Comparison of ENCODE assay signal across 10 mouse cellular contexts in genomic region chr3:84154721-84155141, GRCm38 (mm10). TPM values are rescaled to one million over a fixed set of nuclear protein-coding genes. Genes with fewer than 3 reads are reported as not detected.
DNase-seq lines count a peak whose midpoint lies in the region; ATAC-seq lines count a peak whose summit lies in the region.
"Had no signal": no experiment of that assay in that cellular context is flagged by ENCODE, and none has a peak within 500 bp of the region (broad histone marks: within the 10 kb centered on the region; RNA-seq: fewer than 3 reads in every experiment).

No protein-coding gene starts in this region.

- H3K4me3 ChIP-seq in heart, embryonic 12.5 days: peak overlapping the region; percentile 62
- H3K4me3 ChIP-seq in hindbrain, embryonic 15.5 days: no peak overlapping the region
- H3K4me3 ChIP-seq in midbrain, embryonic 12.5 days: peak overlapping the region; percentile 48; the same call in 1 of the 2 replicates

- H3K9ac ChIP-seq in heart, embryonic 12.5 days: peak overlapping the region; percentile 80; the same call in 1 of the 2 replicates
- H3K9ac ChIP-seq in hindbrain, embryonic 15.5 days: no peak overlapping the region
- H3K9ac ChIP-seq in midbrain, embryonic 12.5 days (replicated peaks): peak overlapping the region; percentile 60; the same call in 1 of the 2 replicates

- WGBS in heart, embryonic 12.5 days: 20% methylated on average over 12 of the region's 12 CpGs
- 16% methylated on average over 12 of the region's 12 CpGs for WGBS in hindbrain, embryonic 15.5 days
- 19% methylated on average over 12 of the region's 12 CpGs for WGBS in midbrain, embryonic 12.5 days

- no peak overlapping the region for H3K27ac ChIP-seq in heart, embryonic 12.5 days (ENCODE audit: poor library complexity, severe bottlenecking)
- no peak overlapping the region for H3K27ac ChIP-seq in hindbrain, embryonic 15.5 days (replicated peaks)
- no peak overlapping the region for H3K27ac ChIP-seq in midbrain, embryonic 12.5 days (replicated peaks)

- H3K36me3 ChIP-seq in heart, embryonic 12.5 days: no peaks in the 10 kb centered on the region
- peaks cover 13% of the 10 kb centered on the region for H3K36me3 ChIP-seq in hindbrain, embryonic 15.5 days
- peaks cover 12% of the 10 kb centered on the region for H3K36me3 ChIP-seq in midbrain, embryonic 12.5 days

- H3K4me1 ChIP-seq in heart, embryonic 12.5 days (replicated peaks): no peaks in the 10 kb centered on the region; the same call in 1 of the 2 replicates
- H3K4me1 ChIP-seq in hindbrain, embryonic 15.5 days (replicated peaks): peaks cover 12% of the 10 kb centered on the region
- peaks cover 6% of the 10 kb centered on the region; the same call in 1 of the 2 replicates for H3K4me1 ChIP-seq in midbrain, embryonic 12.5 days

- intact Hi-C loops in heart, postnatal 10 days (cut with DNase I): loop anchor here (1.0 to 5.0 kb wide), 3 partner anchors 57 to 207 kb away; no protein-coding TSS in a partner anchor

- DNase-seq in heart, postnatal 10 days: no peak
- DNase-seq in MN1 (ENCODE audit: low spot score): peak; percentile 14
- DNase-seq in urinary bladder, postnatal 10 days (ENCODE audit: low spot score): no peak
- no peak for DNase-seq in layer of hippocampus, adult 8-10 months (ENCODE audit: low spot score in 2 of 2)
- DNase-seq: cerebellum, adult 9-11 months; lung, postnatal 10 days had no signal

- ATAC-seq in heart, embryonic 12.5 days (ENCODE audit: insufficient number of reproducible peaks, low FRiP score): no peak
- no peak for ATAC-seq in hindbrain, embryonic 15.5 days (ENCODE audit: low FRiP score, low read depth)
- ATAC-seq in midbrain, embryonic 12.5 days (ENCODE audit: low FRiP score, low read depth): no peak
- ATAC-seq in inflammation-experienced regulatory T-cells, adult 6 months: no peak

- peak overlapping the region; percentile 89 for H3K4me2 ChIP-seq in heart, embryonic 12.5 days
- H3K4me2 ChIP-seq in hindbrain, embryonic 15.5 days: peak overlapping the region; percentile 89
- H3K4me2 ChIP-seq in midbrain, embryonic 12.5 days (replicated peaks): peak overlapping the region; percentile 93

- H3K27me3 ChIP-seq in heart, embryonic 12.5 days (replicated peaks): no peaks in the 10 kb centered on the region; the same call in 1 of the 2 replicates
- H3K27me3 ChIP-seq in hindbrain, embryonic 15.5 days: no peaks in the 10 kb centered on the region
- H3K27me3 ChIP-seq in midbrain, embryonic 12.5 days: no peaks in the 10 kb centered on the region

- peaks cover under 1% of the 10 kb centered on the region; the same call in 1 of the 2 replicates for H3K9me3 ChIP-seq in heart, embryonic 12.5 days (replicated peaks)
- H3K9me3 ChIP-seq in hindbrain, embryonic 15.5 days: no peaks in the 10 kb centered on the region
- no peaks in the 10 kb centered on the region for H3K9me3 ChIP-seq in midbrain, embryonic 12.5 days

RNA-seq across cellular contexts. Expression of gene Mnd1, which starts 0.9 kb away (rescaled TPM):
- polyA plus RNA-seq in heart, embryonic 12.5 days (2016; fragmentation: Nextera tagmentation; extraction: Ambion mirVana): 11.4 and 11.9 TPM in 2 replicates
- total RNA-seq in heart, postnatal 10 days (2021): 1 to 10 TPM; 6.5 to 7.5 TPM
- 1.8 and 2.6 TPM in 2 replicates for polyA plus RNA-seq in hindbrain, embryonic 15.5 days (2015; fragmentation: Nextera tagmentation; extraction: Ambion mirVana)
- 5.7 and 7.2 TPM in 2 replicates for polyA plus RNA-seq in midbrain, embryonic 12.5 days (2016; fragmentation: Nextera tagmentation; extraction: Ambion mirVana)
- polyA plus RNA-seq in inflammation-experienced regulatory T-cells, adult 6 months (2017; shearing (Covaris generic)): 10 to 100 TPM in 1 of 3 experiments, 1 to 10 TPM in 2; 1.4 to 12.4 (median 1.5) TPM
- 1 to 10 TPM; 1.4 to 2.2 (median 1.9) TPM for total RNA-seq in layer of hippocampus, adult 8-10 months (2022)

RNA-seq across cellular contexts. Expression of gene Gm6525, which starts 19.2 kb away (rescaled TPM):
- polyA plus RNA-seq in heart, embryonic 12.5 days (2016; fragmentation: Nextera tagmentation; extraction: Ambion mirVana): 0.18 TPM in 1 of 2 replicates, not detected in the other
- total RNA-seq in heart, postnatal 10 days (2021): under 1 TPM in 1 of 2 experiments, not detected in 1; 0.25 TPM
- polyA plus RNA-seq in hindbrain, embryonic 15.5 days (2015; fragmentation: Nextera tagmentation; extraction: Ambion mirVana): 2.1 and 2.3 TPM in 2 replicates
- 3.3 and 3.7 TPM in 2 replicates for polyA plus RNA-seq in midbrain, embryonic 12.5 days (2016; fragmentation: Nextera tagmentation; extraction: Ambion mirVana)
- polyA plus RNA-seq in inflammation-experienced regulatory T-cells, adult 6 months (2017; shearing (Covaris generic)): under 1 TPM; 0.50 to 0.80 (median 0.70) TPM
- total RNA-seq in layer of hippocampus, adult 8-10 months (2022): not detected
